Mouse (Mus musculus): ENCODE data around the gene Atp1a4. TPM values are rescaled to one million over a fixed set of nuclear protein-coding genes. Genes with fewer than 3 reads are reported as not detected.

Gene Atp1a4
- 0.05 and 0.08 TPM in 2 replicates for polyA plus RNA-seq (2012; rRNA removed)

GRCm38 (mm10) chr1:172258314-172258713 is at the start of gene Atp1a4:
Atp1a4 (minus strand) TSS chr1:172258414.
- no peak for DNase-seq (ENCODE audit: low read depth)
- TF ChIP-seq POLR2A (IDR thresholded peaks at IDR 0.05; ENCODE audit: borderline replicate concordance, extremely low read depth, insufficient read depth, insufficient read length, poor library complexity, severe bottlenecking) (no peak), CTCF (IDR thresholded peaks at IDR 0.05; ENCODE audit: borderline replicate concordance, extremely low read depth, insufficient read depth, insufficient read length) (no peak)

- DNase-seq (ENCODE audit: low read depth): peak; percentile 69
- TF ChIP-seq CTCF (IDR thresholded peaks at IDR 0.05; ENCODE audit: borderline replicate concordance, extremely low read depth, insufficient read depth, insufficient read length) (no peak), POLR2A (IDR thresholded peaks at IDR 0.05; ENCODE audit: borderline replicate concordance, extremely low read depth, insufficient read depth, insufficient read length, poor library complexity, severe bottlenecking) (no peak)
Observed at GRCm38 (mm10) chr1:172307936-172308335, 49.7 kb upstream of the Atp1a4 start.

GRCm38 (mm10) chr1:172306885-172307284 is 48.7 kb upstream of the Atp1a4 start:
- TF ChIP-seq CTCF (IDR thresholded peaks at IDR 0.05; ENCODE audit: borderline replicate concordance, extremely low read depth, insufficient read depth, insufficient read length) (no peak), POLR2A (IDR thresholded peaks at IDR 0.05; ENCODE audit: borderline replicate concordance, extremely low read depth, insufficient read depth, insufficient read length, poor library complexity, severe bottlenecking) (no peak)
- DNase-seq (ENCODE audit: low read depth): no peak

- TF ChIP-seq CTCF (IDR thresholded peaks at IDR 0.05; ENCODE audit: borderline replicate concordance, extremely low read depth, insufficient read depth, insufficient read length): no peak
- no peak for TF ChIP-seq POLR2A (IDR thresholded peaks at IDR 0.05; ENCODE audit: borderline replicate concordance, extremely low read depth, insufficient read depth, insufficient read length, poor library complexity, severe bottlenecking)
- DNase-seq (ENCODE audit: low read depth): no peak
Observed at GRCm38 (mm10) chr1:172306196-172306595, 48.0 kb upstream of the Atp1a4 start.

- no peak; the same call in 1 of the 2 replicates for TF ChIP-seq CTCF (IDR thresholded peaks at IDR 0.05; ENCODE audit: borderline replicate concordance, extremely low read depth, insufficient read depth, insufficient read length)
- TF ChIP-seq POLR2A (IDR thresholded peaks at IDR 0.05; ENCODE audit: borderline replicate concordance, extremely low read depth, insufficient read depth, insufficient read length, poor library complexity, severe bottlenecking): no peak
- no peak for DNase-seq (ENCODE audit: low read depth)
Observed at GRCm38 (mm10) chr1:172305635-172306034, 47.4 kb upstream of the Atp1a4 start.

- TF ChIP-seq CTCF (IDR thresholded peaks at IDR 0.05; ENCODE audit: borderline replicate concordance, extremely low read depth, insufficient read depth, insufficient read length): no peak
- no peak for TF ChIP-seq POLR2A (IDR thresholded peaks at IDR 0.05; ENCODE audit: borderline replicate concordance, extremely low read depth, insufficient read depth, insufficient read length, poor library complexity, severe bottlenecking)
- no peak for DNase-seq (ENCODE audit: low read depth)
Observed at GRCm38 (mm10) chr1:172305153-172305552, 46.9 kb upstream of the Atp1a4 start.

GRCm38 (mm10) chr1:172304443-172304842 is 46.2 kb upstream of the Atp1a4 start:
- no peak for DNase-seq (ENCODE audit: low read depth)
- TF ChIP-seq CTCF (IDR thresholded peaks at IDR 0.05; ENCODE audit: borderline replicate concordance, extremely low read depth, insufficient read depth, insufficient read length): no peak
- no peak for TF ChIP-seq POLR2A (IDR thresholded peaks at IDR 0.05; ENCODE audit: borderline replicate concordance, extremely low read depth, insufficient read depth, insufficient read length, poor library complexity, severe bottlenecking)

- TF ChIP-seq POLR2A (IDR thresholded peaks at IDR 0.05; ENCODE audit: borderline replicate concordance, extremely low read depth, insufficient read depth, insufficient read length, poor library complexity, severe bottlenecking) (no peak), CTCF (IDR thresholded peaks at IDR 0.05; ENCODE audit: borderline replicate concordance, extremely low read depth, insufficient read depth, insufficient read length) (no peak)
- no peak for DNase-seq (ENCODE audit: low read depth)
Observed at GRCm38 (mm10) chr1:172302851-172303250, 44.6 kb upstream of the Atp1a4 start.

GRCm38 (mm10) chr1:172302311-172302710 is 44.1 kb upstream of the Atp1a4 start:
- TF ChIP-seq POLR2A (IDR thresholded peaks at IDR 0.05; ENCODE audit: borderline replicate concordance, extremely low read depth, insufficient read depth, insufficient read length, poor library complexity, severe bottlenecking) (no peak), CTCF (IDR thresholded peaks at IDR 0.05; ENCODE audit: borderline replicate concordance, extremely low read depth, insufficient read depth, insufficient read length) (no peak)
- DNase-seq (ENCODE audit: low read depth): no peak

GRCm38 (mm10) chr1:172301180-172301579 is 43.0 kb upstream of the Atp1a4 start:
- peak; percentile 73 for DNase-seq (ENCODE audit: low read depth)
- TF ChIP-seq POLR2A (IDR thresholded peaks at IDR 0.05; ENCODE audit: borderline replicate concordance, extremely low read depth, insufficient read depth, insufficient read length, poor library complexity, severe bottlenecking): no peak

- TF ChIP-seq POLR2A (IDR thresholded peaks at IDR 0.05; ENCODE audit: borderline replicate concordance, extremely low read depth, insufficient read depth, insufficient read length, poor library complexity, severe bottlenecking): no peak
- TF ChIP-seq CTCF (IDR thresholded peaks at IDR 0.05; ENCODE audit: borderline replicate concordance, extremely low read depth, insufficient read depth, insufficient read length): no peak
- no peak for DNase-seq (ENCODE audit: low read depth)
Observed at GRCm38 (mm10) chr1:172300247-172300646, 42.0 kb upstream of the Atp1a4 start.

GRCm38 (mm10) chr1:172299528-172299927 is 41.3 kb upstream of the Atp1a4 start:
- TF ChIP-seq POLR2A (IDR thresholded peaks at IDR 0.05; ENCODE audit: borderline replicate concordance, extremely low read depth, insufficient read depth, insufficient read length, poor library complexity, severe bottlenecking): no peak
- no peak for TF ChIP-seq CTCF (IDR thresholded peaks at IDR 0.05; ENCODE audit: borderline replicate concordance, extremely low read depth, insufficient read depth, insufficient read length)
- DNase-seq (ENCODE audit: low read depth): no peak

Measured in brain, embryonic 14.5 days (tissue).